Mouse (Mus musculus) heart, adult 2 months (tissue): ENCODE measurements at regions not wholly inside any gene's neighbourhood (a gene's known extent, or its start where the extent isn't known, plus 50 kb on each side); places are given as distances from the start of the nearest gene placed in this dataset.

Experiments
- CTCF ChIP-seq: fragments of 200-600 bp; IDR thresholded peaks from 2 replicates; pipeline ENCODE4 v1.8.1; 2022; ENCODE audit warnings: antibody characterized with exemption, mild to moderate bottlenecking, moderate library complexity
- POLR2A ChIP-seq: fragments of 200-500 bp; IDR thresholded peaks from 2 replicates; pipeline ENCODE4 v1.6.1; 2011; ENCODE audit warnings: mild to moderate bottlenecking, low read depth, low read length, control low read depth; ENCODE audit not compliant: insufficient read depth

GRCm38 (mm10) chr19:59631541-59631940 lies 173.4 kb downstream of the Emx2 start:
- no peak for TF ChIP-seq CTCF
- no peak for TF ChIP-seq POLR2A
